Mouse (Mus musculus) ES-E14 (cell line): Measurements from ENCODE around the gene Dennd4b.

Experiments used
- CHD2 ChIP-seq: IDR thresholded peaks from 2 replicates; pipeline ENCODE4 v1.6.1; 2014; ENCODE audit warnings: mild to moderate bottlenecking, low read depth, low read length, inconsistent platforms
- HCFC1 ChIP-seq: IDR thresholded peaks from 2 replicates; pipeline ENCODE4 v1.6.1; 2012; ENCODE audit warnings: low read length, inconsistent platforms, borderline replicate concordance; ENCODE audit not compliant: insufficient read depth
- MAFK ChIP-seq: IDR thresholded peaks from 2 replicates; pipeline ENCODE4 v1.6.1; 2014; ENCODE audit warnings: mild to moderate bottlenecking, low read depth, low read length, inconsistent platforms; ENCODE audit not compliant: insufficient read depth
- ZC3H11A ChIP-seq: IDR thresholded peaks from 2 replicates; pipeline ENCODE4 v1.6.1; 2012; ENCODE audit warnings: low read depth, mild to moderate bottlenecking, inconsistent platforms, low read length, borderline replicate concordance
- ZNF384 ChIP-seq: IDR thresholded peaks from 2 replicates; pipeline ENCODE4 v1.6.1; 2012; ENCODE audit warnings: low read depth, low read length, inconsistent platforms

GRCm38 (mm10) chr3:90255194-90255565 is 9.8 kb upstream of the Dennd4b start:
- TF ChIP-seq CHD2 (no peak), MAFK (no peak), HCFC1 (no peak), ZNF384 (no peak), ZC3H11A (no peak)
